Mouse (Mus musculus) left cerebral cortex, postnatal 25 days (tissue): Measurements from ENCODE around the gene Gm49373. TPM values are rescaled to one million over a fixed set of nuclear protein-coding genes. Genes with fewer than 3 reads are reported as not detected.

Experiments used
- DNase-seq, 2 experiments: peaks; one replicate each; pipeline ENCODE4 v3.0.0; 2022; ENCODE audit warnings: low spot score in 2 of 2, mixed read lengths in 1 of 2
- intact Hi-C: fragments of 180-260 bp; cut with DNase I; formaldehyde crosslinking; loops from one replicate; pipeline ENCODE4 v1.15.1; 2025
- total RNA-seq, 2 experiments: library from RNA; stranded (reverse); gene quantifications; 2 replicates each; pipeline ENCODE4 v1.2.3; 2021

Gene Gm49373
- total RNA-seq, 2 experiments from 2014 or later: 1.5 to 2.6 TPM

- intact Hi-C loops: loop anchor here (1.0 to 2.0 kb wide), 3 partner anchors 32 to 99 kb away; partner anchors contain the start of genes Gm38431 and Tyk2
These were observed 41.5 kb downstream of the Gm49373 start for GRCm38 (mm10) chr9:21031251-21031895.

GRCm38 (mm10) chr9:21030781-21031250, 42.1 kb downstream of the Gm49373 start:
- intact Hi-C loops: loop anchor here (1.0 to 2.0 kb wide), 3 partner anchors 32 to 100 kb away; partner anchors contain the start of genes Gm38431 and Tyk2
- DNase-seq: peak; percentile 76 to 91

More at GRCm38 (mm10) chr9:21031251-21031895, 41.5 kb downstream of the Gm49373 start:
- DNase-seq: peak; percentile 88 to 93

- no peak for DNase-seq
- intact Hi-C loops: loop anchor here (2.0 kb wide), 1 partner anchor 101 kb away; the partner anchor contains the start of gene Tyk2
These were observed 42.8 kb downstream of the Gm49373 start for GRCm38 (mm10) chr9:21030055-21030600.

- intact Hi-C loops: loop anchor here (2.0 kb wide), 2 partner anchors 101 to 129 kb away; partner anchors contain the start of gene Tyk2
- DNase-seq: peak; percentile 72 to 73
These were observed 43.4 kb downstream of the Gm49373 start, which contains the start of gene Icam4 for GRCm38 (mm10) chr9:21029291-21030054. Icam4 (plus strand) TSS chr9:21029373.

GRCm38 (mm10) chr9:21028560-21029110, 44.3 kb downstream of the Gm49373 start:
- no peak for DNase-seq
- intact Hi-C loops: loop anchor here (2.0 kb wide), 1 partner anchor 128 kb away; no protein-coding TSS in a partner anchor

GRCm38 (mm10) chr9:21027774-21028290, 45.1 kb downstream of the Gm49373 start:
- intact Hi-C loops: loop anchor here (2.0 kb wide), 1 partner anchor 127 kb away; no protein-coding TSS in a partner anchor
- no peak for DNase-seq

GRCm38 (mm10) chr9:21026849-21027248, 46.0 kb downstream of the Gm49373 start:
- DNase-seq: no peak
- intact Hi-C loops: loop anchor here (1.0 kb wide), 1 partner anchor 24 kb away; no protein-coding TSS in a partner anchor

GRCm38 (mm10) chr9:21025258-21025810, 47.6 kb downstream of the Gm49373 start:
- intact Hi-C loops: no loop called here
- DNase-seq: no peak

- intact Hi-C loops: no loop called here
- no peak for DNase-seq
These were observed 50.2 kb downstream of the Gm49373 start for GRCm38 (mm10) chr9:21022726-21023125.

GRCm38 (mm10) chr9:21022288-21022687, 50.6 kb downstream of the Gm49373 start:
- DNase-seq: no peak
- intact Hi-C loops: no loop called here

GRCm38 (mm10) chr9:21021363-21021762, 51.5 kb downstream of the Gm49373 start:
- intact Hi-C loops: no loop called here
- DNase-seq: no peak

GRCm38 (mm10) chr9:21018600-21018999, 54.3 kb downstream of the Gm49373 start:
- DNase-seq: no peak
- intact Hi-C loops: no loop called here

- intact Hi-C loops: no loop called here
- DNase-seq: no peak
These were observed 55.7 kb downstream of the Gm49373 start for GRCm38 (mm10) chr9:21017177-21017575.

GRCm38 (mm10) chr9:21016331-21017176, 56.3 kb downstream of the Gm49373 start:
- intact Hi-C loops: no loop called here

GRCm38 (mm10) chr9:21015571-21016130, 57.2 kb downstream of the Gm49373 start, which contains the start of gene Icam1:
Icam1 (plus strand) TSS chr9:21015985.
- intact Hi-C loops: no loop called here
- DNase-seq: peak in 1 of 2 experiments; percentile 23

More at GRCm38 (mm10) chr9:21016331-21017176, 56.3 kb downstream of the Gm49373 start:
- no peak for DNase-seq

- intact Hi-C loops: loop anchor here (1.0 to 5.0 kb wide), 2 partner anchors 38 to 122 kb away; no protein-coding TSS in a partner anchor
- DNase-seq: peak in 1 of 2 experiments; percentile 60
These were observed 58.0 kb downstream of the Gm49373 start for GRCm38 (mm10) chr9:21014691-21015570.
